In genomic region chr10:81415146-81415545, GRCm38 (mm10) we compare ENCODE assay signal across 9 mouse cellular contexts. TPM values are rescaled to one million over a fixed set of nuclear protein-coding genes. Genes with fewer than 3 reads are reported as not detected.
DNase-seq lines count a peak whose midpoint lies in the region; ATAC-seq and TF ChIP-seq lines count a peak whose summit lies in the region.
"Had no signal": no experiment of that assay in that cellular context is flagged by ENCODE, and none has a peak within 500 bp of the region (broad histone marks: within the 10 kb centered on the region; RNA-seq: fewer than 3 reads in every experiment).

No protein-coding gene starts in this region.

- ATAC-seq in heart, embryonic 12.5 days (ENCODE audit: insufficient number of reproducible peaks, low FRiP score) = no peak
- ATAC-seq in lung, embryonic 15.5 days (ENCODE audit: borderline replicate concordance, extremely low read depth, low FRiP score, low TSS enrichment) = no peak

- 76% methylated on average over 5 of the region's 5 CpGs for whole genome bisulfite sequencing in heart, embryonic 12.5 days
- WGBS in lung, embryonic 15.5 days = 71% methylated on average over 5 of the region's 5 CpGs
- 83% methylated on average over 5 of the region's 5 CpGs for WGBS in embryonic facial prominence, embryonic 10.5 days

- no peaks in the 10 kb centered on the region for H3K27me3 ChIP-seq in heart, embryonic 12.5 days (replicated peaks)
- no peaks in the 10 kb centered on the region for H3K27me3 ChIP-seq in lung, embryonic 15.5 days
- peaks cover 30% of the 10 kb centered on the region for H3K27me3 ChIP-seq in embryonic facial prominence, embryonic 10.5 days (replicated peaks; ENCODE audit: low read depth, poor library complexity, severe bottlenecking)
- no peaks in the 10 kb centered on the region for H3K27me3 ChIP-seq in myocyte (ENCODE audit: control insufficient read depth, insufficient read depth, insufficient read length)

- peaks cover 93% of the 10 kb centered on the region for H3K4me1 ChIP-seq in heart, embryonic 12.5 days (replicated peaks)
- H3K4me1 ChIP-seq in lung, embryonic 15.5 days = peaks cover 96% of the 10 kb centered on the region
- H3K4me1 ChIP-seq in embryonic facial prominence, embryonic 10.5 days = peaks cover 94% of the 10 kb centered on the region

- DNase-seq in heart, postnatal 14 days = no peak
- no peak for DNase-seq in lung, adult 18-20 months
- no peak for DNase-seq in embryonic facial prominence, embryonic 10.5 days (ENCODE audit: low spot score)
- no peak for DNase-seq in thymus, adult 18-20 months
- no peak for DNase-seq in frontal cortex, adult 2 months (ENCODE audit: extremely low spot score in 1 of 2, low spot score in 1 of 2)

- H3K9ac ChIP-seq in heart, embryonic 12.5 days = 0 out of 2 replicates have a peak overlapping the region, but pooled peaks have one; percentile 54
- no peak overlapping the region for H3K9ac ChIP-seq in lung, embryonic 15.5 days

- H3K36me3 ChIP-seq in heart, embryonic 12.5 days = peaks cover 23% of the 10 kb centered on the region
- peaks cover 5% of the 10 kb centered on the region; the same call in 1 of the 2 replicates for H3K36me3 ChIP-seq in lung, embryonic 15.5 days
- H3K36me3 ChIP-seq in embryonic facial prominence, embryonic 10.5 days (replicated peaks) = peaks cover 11% of the 10 kb centered on the region; the same call in 1 of the 2 replicates
- peaks cover 5% of the 10 kb centered on the region for H3K36me3 ChIP-seq in myocyte (ENCODE audit: control insufficient read depth, insufficient read depth)

- H3K27ac ChIP-seq in heart, embryonic 12.5 days (ENCODE audit: poor library complexity, severe bottlenecking) = no peak overlapping the region; the same call in 1 of the 2 replicates
- peak overlapping the region; percentile 98 for H3K27ac ChIP-seq in lung, embryonic 15.5 days
- peak overlapping the region; percentile 90 for H3K27ac ChIP-seq in embryonic facial prominence, embryonic 10.5 days (replicated peaks)

- H3K9me3 ChIP-seq in heart, embryonic 12.5 days (replicated peaks) = no peaks in the 10 kb centered on the region
- no peaks in the 10 kb centered on the region for H3K9me3 ChIP-seq in lung, embryonic 15.5 days
- no peaks in the 10 kb centered on the region for H3K9me3 ChIP-seq in embryonic facial prominence, embryonic 10.5 days

- peaks cover 65% of the 10 kb centered on the region for H3K79me2 ChIP-seq in myocyte (ENCODE audit: control insufficient read depth, insufficient read depth)

- H3K4me3 ChIP-seq in heart, embryonic 12.5 days = no peak overlapping the region
- no peak overlapping the region for H3K4me3 ChIP-seq in lung, embryonic 15.5 days
- H3K4me3 ChIP-seq in embryonic facial prominence, embryonic 10.5 days = peak overlapping the region; percentile 44
- no peak overlapping the region for H3K4me3 ChIP-seq in myocyte
- H3K4me3 ChIP-seq: erythroblast, embryonic 14.5 days had no signal

- no peak for TF ChIP-seq POLR2A in myocyte (IDR thresholded peaks at IDR 0.05; ENCODE audit: insufficient read length, low read depth)

- H3K4me2 ChIP-seq in heart, embryonic 12.5 days = no peak overlapping the region
- H3K4me2 ChIP-seq in lung, embryonic 15.5 days = 0 out of 2 replicates have a peak overlapping the region, but pooled peaks have one; percentile 49
- peak overlapping the region; percentile 61 for H3K4me2 ChIP-seq in myocyte (ENCODE audit: low read depth)

- no peak overlapping the region for H3ac ChIP-seq in myocyte (ENCODE audit: control insufficient read depth, insufficient read length)

- intact Hi-C loops in heart, postnatal 14 days (cut with DNase I) = no loop called here

TF ChIP-seq in myocyte, 11 proteins besides CTCF, POLR2A, EP300 and RAD21:
- no peak for TF ChIP-seq USF1 (IDR thresholded peaks at IDR 0.05; ENCODE audit: low read depth)
- no peak for TF ChIP-seq MAX (IDR thresholded peaks at IDR 0.05; ENCODE audit: low read depth)
- TF ChIP-seq MYOG (IDR thresholded peaks at IDR 0.05; ENCODE audit: control insufficient read depth in 1 of 3, insufficient read depth in 1 of 3, insufficient read length in 2 of 3, low read depth in 2 of 3) = no peak
- TF ChIP-seq CEBPB (IDR thresholded peaks at IDR 0.05; ENCODE audit: insufficient read depth, poor library complexity, severe bottlenecking) = no peak
- no peak for TF ChIP-seq SRF (IDR thresholded peaks at IDR 0.05; ENCODE audit: control insufficient read depth, insufficient read length, low read depth)
- TF ChIP-seq E2F4 (IDR thresholded peaks at IDR 0.05; ENCODE audit: insufficient read depth) = no peak
- TF ChIP-seq REST (IDR thresholded peaks at IDR 0.05; ENCODE audit: insufficient read depth, insufficient read length) = no peak
- no peak for TF ChIP-seq TCF3 (IDR thresholded peaks at IDR 0.05; ENCODE audit: insufficient read length, low read depth)
- no peak for TF ChIP-seq TCF12 (IDR thresholded peaks at IDR 0.05; ENCODE audit: insufficient read depth, poor library complexity, severe bottlenecking)

RNA-seq across cellular contexts. Expression of gene Smim24, which starts 22.3 kb away (rescaled TPM):
- 2.9 and 4.3 TPM in 2 replicates for polyA plus RNA-seq in heart, embryonic 12.5 days (2016; fragmentation: Nextera tagmentation; extraction: Ambion mirVana)
- total RNA-seq in heart, postnatal 14 days (2021) = 1 to 10 TPM; 1.9 to 2.0 TPM
- polyA plus RNA-seq in lung, embryonic 15.5 days (2015; fragmentation: Nextera tagmentation; extraction: Ambion mirVana) = 4.4 TPM in 2 replicates
- polyA plus RNA-seq in embryonic facial prominence, embryonic 10.5 days (2016; fragmentation: Nextera tagmentation; extraction: Ambion mirVana) = 2.0 and 2.8 TPM in 2 replicates
- polyA plus RNA-seq in myocyte (2012; fragmentation: generic; extraction: Trizol) = 0.30 TPM
- polyA plus RNA-seq in frontal cortex, adult 2 months (2012; rRNA removed) = 3.6 and 4.5 TPM in 2 replicates
- polyA plus RNA-seq: erythroblast, embryonic 14.5 days had no signal

RNA-seq across cellular contexts. Expression of gene Gm48552, which starts 26.3 kb away (rescaled TPM):
- polyA plus RNA-seq in heart, embryonic 12.5 days (2016; fragmentation: Nextera tagmentation; extraction: Ambion mirVana) = 1.2 and 1.8 TPM in 2 replicates
- total RNA-seq in heart, postnatal 14 days (2021) = under 1 TPM; 0.65 to 0.83 TPM
- 0.45 and 2.3 TPM in 2 replicates for polyA plus RNA-seq in lung, embryonic 15.5 days (2015; fragmentation: Nextera tagmentation; extraction: Ambion mirVana)
- polyA plus RNA-seq in embryonic facial prominence, embryonic 10.5 days (2016; fragmentation: Nextera tagmentation; extraction: Ambion mirVana) = 1.8 and 3.1 TPM in 2 replicates
- polyA plus RNA-seq in myocyte (2012; fragmentation: generic; extraction: Trizol) = 0.73 TPM
- 7.4 and 10.1 TPM in 2 replicates for polyA plus RNA-seq in frontal cortex, adult 2 months (2012; rRNA removed)

RNA-seq across cellular contexts. Expression of gene Gm48551, which starts 30.9 kb away (rescaled TPM):
- polyA plus RNA-seq in heart, embryonic 12.5 days (2016; fragmentation: Nextera tagmentation; extraction: Ambion mirVana) = 1.9 and 2.2 TPM in 2 replicates
- under 1 TPM; 0.51 to 0.84 TPM for total RNA-seq in heart, postnatal 14 days (2021)
- 1.6 and 2.7 TPM in 2 replicates for polyA plus RNA-seq in lung, embryonic 15.5 days (2015; fragmentation: Nextera tagmentation; extraction: Ambion mirVana)
- 2.7 TPM in 2 replicates for polyA plus RNA-seq in embryonic facial prominence, embryonic 10.5 days (2016; fragmentation: Nextera tagmentation; extraction: Ambion mirVana)
- polyA plus RNA-seq in myocyte (2012; fragmentation: generic; extraction: Trizol) = 1.7 TPM
- polyA plus RNA-seq in frontal cortex, adult 2 months (2012; rRNA removed) = 6.9 and 8.9 TPM in 2 replicates

RNA-seq across cellular contexts. Expression of gene Dohh, which starts 30.9 kb away (rescaled TPM):
- 66.7 and 66.9 TPM in 2 replicates for polyA plus RNA-seq in heart, embryonic 12.5 days (2016; fragmentation: Nextera tagmentation; extraction: Ambion mirVana)
- 10 to 100 TPM; 47.6 to 55.3 TPM for total RNA-seq in heart, postnatal 14 days (2021)
- polyA plus RNA-seq in lung, embryonic 15.5 days (2015; fragmentation: Nextera tagmentation; extraction: Ambion mirVana) = 75.9 and 79.8 TPM in 2 replicates
- polyA plus RNA-seq in embryonic facial prominence, embryonic 10.5 days (2016; fragmentation: Nextera tagmentation; extraction: Ambion mirVana) = 105 and 109 TPM in 2 replicates
- polyA plus RNA-seq in myocyte (2012; fragmentation: generic; extraction: Trizol) = 103 TPM
- polyA plus RNA-seq in frontal cortex, adult 2 months (2012; rRNA removed) = 92.2 and 105 TPM in 2 replicates

RNA-seq across cellular contexts. Expression of gene Fzr1, which starts 36.8 kb away (rescaled TPM):
- polyA plus RNA-seq in heart, embryonic 12.5 days (2016; fragmentation: Nextera tagmentation; extraction: Ambion mirVana) = 96.4 and 99.5 TPM in 2 replicates
- total RNA-seq in heart, postnatal 14 days (2021) = 10 to 100 TPM; 30.5 to 32.7 TPM
- 110 and 115 TPM in 2 replicates for polyA plus RNA-seq in lung, embryonic 15.5 days (2015; fragmentation: Nextera tagmentation; extraction: Ambion mirVana)
- polyA plus RNA-seq in embryonic facial prominence, embryonic 10.5 days (2016; fragmentation: Nextera tagmentation; extraction: Ambion mirVana) = 134 and 142 TPM in 2 replicates
- 42.0 TPM for polyA plus RNA-seq in myocyte (2012; fragmentation: generic; extraction: Trizol)
- 66.9 and 71.6 TPM in 2 replicates for polyA plus RNA-seq in frontal cortex, adult 2 months (2012; rRNA removed)
